In the genomic region with DNA sequence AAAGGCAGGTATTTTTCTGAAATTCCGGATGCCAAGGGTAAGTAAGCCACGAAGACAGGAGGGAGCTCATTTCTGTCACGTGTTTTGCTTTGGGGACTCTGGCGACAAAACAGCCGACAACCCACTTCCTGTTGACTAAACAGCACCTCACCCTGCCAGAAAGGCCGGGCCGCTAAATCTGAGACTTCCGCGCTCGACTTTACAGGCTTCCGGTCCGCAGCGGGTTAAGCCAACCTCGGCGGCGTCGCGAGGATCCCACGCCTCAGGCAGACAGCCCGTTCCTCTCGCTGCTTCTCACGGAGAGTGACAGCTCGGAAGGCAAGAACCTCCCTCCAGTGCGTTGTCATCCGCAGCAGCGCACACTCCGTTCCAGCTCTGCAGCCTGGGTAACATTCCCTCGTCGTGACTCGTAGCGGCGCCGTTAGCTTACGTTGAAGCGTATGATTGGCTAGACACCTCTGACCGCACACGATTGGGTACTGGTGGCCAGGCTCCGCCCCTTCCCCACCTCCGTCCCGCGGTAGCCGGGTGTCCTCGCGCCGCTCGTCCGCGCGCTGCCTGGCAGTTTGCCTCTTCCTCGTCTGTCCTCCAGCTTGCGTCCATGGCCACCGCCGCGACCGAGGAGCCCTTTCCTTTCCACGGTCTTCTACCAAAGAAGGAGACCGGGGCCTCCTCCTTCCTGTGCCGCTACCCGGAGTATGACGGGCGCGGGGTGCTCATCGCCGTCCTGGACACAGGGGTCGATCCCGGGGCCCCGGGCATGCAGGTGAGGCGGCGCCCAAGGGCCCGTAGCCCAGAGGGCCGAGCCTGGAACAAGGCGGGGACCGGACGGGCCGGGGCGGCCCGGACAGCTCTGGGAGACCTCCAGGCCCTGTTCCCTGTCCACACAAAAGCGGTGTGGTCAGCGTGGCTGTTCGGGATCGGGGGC, we compare ENCODE assay signal across 8 mouse cellular contexts. TPM values are rescaled to one million over a fixed set of nuclear protein-coding genes. Genes with fewer than 3 reads are reported as not detected.
DNase-seq lines count a peak whose midpoint lies in the region; ATAC-seq and TF ChIP-seq lines count a peak whose summit lies in the region.

A gene (plus strand): TSS at position 160 of the 928 bp plus-strand sequence.

- peak within 1 kb of the TSS; percentile 86 for H3K4me3 ChIP-seq in heart, embryonic 12.5 days
- peak within 1 kb of the TSS; percentile 90 for H3K4me3 ChIP-seq in kidney, postnatal 0 days (replicated peaks; ENCODE audit: low read depth, low read length)
- peak within 1 kb of the TSS; percentile 96 for H3K4me3 ChIP-seq in liver, embryonic 11.5 days (ENCODE audit: low read depth, low read length)
- H3K4me3 ChIP-seq in stomach, embryonic 14.5 days (ENCODE audit: low read depth, low read length), result peak within 1 kb of the TSS; percentile 80

- under 1% methylated on average over 81 of the region's 81 CpGs for WGBS in heart, embryonic 12.5 days
- under 1% methylated on average over 81 of the region's 81 CpGs for WGBS in kidney, postnatal 0 days
- under 1% methylated on average over 81 of the region's 81 CpGs for WGBS in liver, embryonic 11.5 days
- WGBS in stomach, embryonic 14.5 days, result under 1% methylated on average over 81 of the region's 81 CpGs

- no peaks in the 10 kb centered on the region for H3K9me3 ChIP-seq in heart, embryonic 12.5 days (replicated peaks)
- no peaks in the 10 kb centered on the region for H3K9me3 ChIP-seq in kidney, postnatal 0 days (replicated peaks; ENCODE audit: low read length)
- no peaks in the 10 kb centered on the region for H3K9me3 ChIP-seq in liver, embryonic 11.5 days (ENCODE audit: control insufficient read depth, low read length)
- no peaks in the 10 kb centered on the region for H3K9me3 ChIP-seq in stomach, embryonic 14.5 days (ENCODE audit: control insufficient read depth, low read depth, low read length)

- H3K27me3 ChIP-seq in heart, embryonic 12.5 days (replicated peaks), result no peaks in the 10 kb centered on the region
- H3K27me3 ChIP-seq in kidney, postnatal 0 days (ENCODE audit: insufficient read depth, low read length), result no peaks in the 10 kb centered on the region
- no peaks in the 10 kb centered on the region for H3K27me3 ChIP-seq in liver, embryonic 11.5 days (replicated peaks; ENCODE audit: control insufficient read depth, insufficient read depth, low read length)
- H3K27me3 ChIP-seq in stomach, embryonic 14.5 days (ENCODE audit: control insufficient read depth, insufficient read depth, low read length), result no peaks in the 10 kb centered on the region

- peak within 1 kb of the TSS; percentile 96 for H3K27ac ChIP-seq in heart, embryonic 12.5 days (ENCODE audit: poor library complexity, severe bottlenecking)
- peak within 1 kb of the TSS; percentile 93 for H3K27ac ChIP-seq in kidney, postnatal 0 days
- peak within 1 kb of the TSS; percentile 95 for H3K27ac ChIP-seq in liver, embryonic 11.5 days (ENCODE audit: low read depth, low read length)
- H3K27ac ChIP-seq in stomach, embryonic 14.5 days (ENCODE audit: low read length), result peak within 1 kb of the TSS; percentile 92

- peak within 1 kb of the TSS; percentile 94 for H3K9ac ChIP-seq in heart, embryonic 12.5 days
- peak within 1 kb of the TSS; percentile 97 for H3K9ac ChIP-seq in kidney, postnatal 0 days (ENCODE audit: low read depth, low read length)
- H3K9ac ChIP-seq in liver, embryonic 11.5 days (ENCODE audit: low read depth, low read length), result peak within 1 kb of the TSS; percentile 97
- peak within 1 kb of the TSS; percentile 89 for H3K9ac ChIP-seq in stomach, embryonic 14.5 days (replicated peaks; ENCODE audit: low read depth, low read length)

- H3K4me2 ChIP-seq in heart, embryonic 12.5 days, result peak within 1 kb of the TSS; percentile 74
- H3K4me2 ChIP-seq in kidney, postnatal 0 days (ENCODE audit: low read length), result peak within 1 kb of the TSS; percentile 59
- peak within 1 kb of the TSS; percentile 88 for H3K4me2 ChIP-seq in liver, embryonic 11.5 days
- H3K4me2 ChIP-seq in stomach, embryonic 14.5 days (replicated peaks; ENCODE audit: low read depth, low read length), result peak within 1 kb of the TSS; percentile 66

- H3K4me1 ChIP-seq in heart, embryonic 12.5 days (replicated peaks), result peaks cover 7% of the 10 kb centered on the region; the same call in 1 of the 2 replicates
- H3K4me1 ChIP-seq in kidney, postnatal 0 days (replicated peaks; ENCODE audit: insufficient read depth, low read length), result peaks cover 9% of the 10 kb centered on the region
- peaks cover 4% of the 10 kb centered on the region; the same call in 1 of the 2 replicates for H3K4me1 ChIP-seq in liver, embryonic 11.5 days (replicated peaks; ENCODE audit: control insufficient read depth, insufficient read depth, low read length)
- peaks cover 5% of the 10 kb centered on the region; the same call in 1 of the 2 replicates for H3K4me1 ChIP-seq in stomach, embryonic 14.5 days (ENCODE audit: control insufficient read depth, insufficient read depth, low read length)

- no peaks in the 10 kb centered on the region for H3K36me3 ChIP-seq in heart, embryonic 12.5 days
- no peaks in the 10 kb centered on the region for H3K36me3 ChIP-seq in kidney, postnatal 0 days (ENCODE audit: insufficient read depth, low read length)
- H3K36me3 ChIP-seq in liver, embryonic 11.5 days (ENCODE audit: control insufficient read depth, insufficient read depth, low read length), result no peaks in the 10 kb centered on the region; the same call in 1 of the 2 replicates
- H3K36me3 ChIP-seq in stomach, embryonic 14.5 days (ENCODE audit: control insufficient read depth, insufficient read depth, low read length), result no peaks in the 10 kb centered on the region

- DNase-seq in CD4-positive helper T cell, adult 2 months (ENCODE audit: low read depth, low spot score), result peak; percentile 97
- peak; percentile 97 for DNase-seq in brain, embryonic 18.5 days (ENCODE audit: low read depth, low spot score)
- DNase-seq in kidney, postnatal 0 days (ENCODE audit: low spot score), result peak; percentile 99
- peak; percentile 90 for DNase-seq in liver, embryonic 11.5 days (ENCODE audit: low spot score)
- peak; percentile 97 for DNase-seq in naive thymus-derived CD4-positive, alpha-beta T cell, adult 2 months (ENCODE audit: low read depth)

- ATAC-seq in erythroid progenitor cell, adult 5-6 weeks (replicated peaks; ENCODE audit: low FRiP score, poor library complexity, severe bottlenecking), result peak; percentile 99
- peak; percentile 100 for ATAC-seq in heart, embryonic 12.5 days (ENCODE audit: insufficient number of reproducible peaks, low FRiP score)
- ATAC-seq in kidney, postnatal 0 days (replicated peaks; ENCODE audit: low FRiP score, low read depth), result peak; percentile 100
- ATAC-seq in liver, embryonic 11.5 days (replicated peaks; ENCODE audit: low FRiP score), result peak; percentile 98
- peak; percentile 100 for ATAC-seq in stomach, embryonic 14.5 days (ENCODE audit: insufficient number of reproducible peaks, insufficient read depth, low FRiP score, low read depth)

- no peak for TF ChIP-seq CTCF in kidney, postnatal 0 days (IDR thresholded peaks at IDR 0.05; ENCODE audit: low read depth)

RNA-seq across cellular contexts. Expression of the gene that starts here (rescaled TPM):
- 42.2 and 53.2 TPM in 2 replicates for total RNA-seq in erythroid progenitor cell, adult 5-6 weeks (2015; ENCODE audit: low replicate concordance)
- total RNA-seq in erythroid progenitor cell, adult 5-6 weeks (2017; ENCODE audit: low replicate concordance), result 31.3 and 51.7 TPM in 2 replicates
- 55.2 and 56.0 TPM in 2 replicates for polyA plus RNA-seq in heart, embryonic 12.5 days (2016; fragmentation: Nextera tagmentation; extraction: Ambion mirVana)
- polyA plus RNA-seq in kidney, postnatal 0 days (2015; fragmentation: Nextera tagmentation; extraction: Ambion mirVana), result 38.0 and 39.4 TPM in 2 replicates
- polyA plus RNA-seq in liver, embryonic 11.5 days (2014; fragmentation: Nextera tagmentation; extraction: Ambion mirVana), result 59.9 and 68.8 TPM in 2 replicates
- polyA plus RNA-seq in stomach, embryonic 14.5 days (2014; fragmentation: Nextera tagmentation; extraction: Ambion mirVana), result 60.4 and 63.6 TPM in 2 replicates

Comparison
In these comparisons a context has a peak if more than half of its experiments do, and no peak if none do; other contexts are left out.
1. Peak in every context shown above with its lines: DNase-seq, ATAC-seq, H3K4me3 ChIP-seq and H3K27ac ChIP-seq.